Mouse (Mus musculus) large intestine, adult 2 months (tissue): Measurements from ENCODE around the gene Nsun3. TPM values are rescaled to one million over a fixed set of nuclear protein-coding genes. Genes with fewer than 3 reads are reported as not detected.
"Not testable (repeated sequence)": the region's sequence is repeated elsewhere in the genome, so short reads cannot be mapped to it uniquely, and the experiment has no call there.

Source experiments
- DNase-seq: peaks from one replicate; pipeline ENCODE4 v3.0.0-alpha.2; 2012; ENCODE audit warnings: low read depth, low spot score
- WGBS: fragments of 180-500 bp; shearing (Covaris S2); methylation state at CpG from one replicate; pipeline ENCODE4 v1.1.7; 2018; 5-methylcytosine and 5-hydroxymethylcytosine counted together
- polyA plus RNA-seq: library from polyadenylated mRNA; depleted of rRNA; stranded (reverse); fragments of >200 nt; gene quantifications from 2 replicates; pipeline ENCODE4 v1.2.3, GENCODE M21; 2012; rRNA removed

The Nsun3 gene
- polyA plus RNA-seq, 1 experiment: 4.3 TPM

- 90% methylated on average over 2 of the region's 2 CpGs for WGBS
- DNase-seq: no peak
Observed at GRCm38 (mm10) chr16:62758340-62758739, 28.3 kb downstream of the Nsun3 start.

GRCm38 (mm10) chr16:62755307-62755706, 31.3 kb downstream of the Nsun3 start:
- WGBS: 68% methylated on average over 6 of the region's 6 CpGs
- no peak for DNase-seq

DNA sequence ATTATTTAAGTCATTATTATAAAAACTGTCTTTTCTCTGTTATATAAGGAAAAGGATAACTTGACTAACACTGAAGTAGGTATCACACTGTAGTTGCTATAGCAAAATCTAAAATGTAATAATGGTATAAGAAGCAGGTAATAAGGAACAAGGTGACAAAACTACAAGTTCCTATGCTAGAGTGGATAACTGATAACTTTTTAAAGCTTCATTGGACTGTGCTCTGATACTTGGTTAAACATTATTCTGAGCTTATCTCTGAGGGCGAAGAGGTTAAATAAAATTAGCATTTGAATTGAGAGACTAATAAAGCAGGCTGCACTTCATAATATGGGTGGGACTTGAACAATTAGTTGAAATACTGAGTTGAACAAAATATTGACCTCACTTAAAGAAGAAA, 33.0 kb downstream of the Nsun3 start:
- DNase-seq: no peak
- WGBS: 73% methylated on average over 1 of the region's 1 CpGs

GRCm38 (mm10) chr16:62753079-62753478, 33.5 kb downstream of the Nsun3 start:
- WGBS: 92% methylated on average over 4 of the region's 4 CpGs
- no peak for DNase-seq

DNA sequence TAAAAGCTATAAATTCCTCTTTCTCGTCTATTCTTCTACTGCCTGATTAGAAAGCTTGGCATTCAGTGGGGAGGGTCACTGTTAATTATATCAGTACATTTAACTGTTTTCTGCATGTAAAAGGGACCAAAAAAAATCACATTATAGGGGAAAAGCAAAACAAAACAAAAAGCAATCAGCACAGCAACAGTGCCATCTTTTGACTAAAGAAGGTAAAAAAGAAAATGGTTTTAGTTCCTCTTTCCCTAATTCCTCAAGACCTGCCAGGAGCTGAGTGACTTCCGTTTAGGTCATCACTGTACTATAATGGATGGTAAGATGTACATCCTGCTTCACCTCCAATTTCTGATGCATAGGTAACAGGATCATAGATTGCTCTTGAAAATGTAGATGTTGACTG, 40.7 kb downstream of the Nsun3 start:
- no peak for DNase-seq
- WGBS: 68% methylated on average over 2 of the region's 2 CpGs

DNA sequence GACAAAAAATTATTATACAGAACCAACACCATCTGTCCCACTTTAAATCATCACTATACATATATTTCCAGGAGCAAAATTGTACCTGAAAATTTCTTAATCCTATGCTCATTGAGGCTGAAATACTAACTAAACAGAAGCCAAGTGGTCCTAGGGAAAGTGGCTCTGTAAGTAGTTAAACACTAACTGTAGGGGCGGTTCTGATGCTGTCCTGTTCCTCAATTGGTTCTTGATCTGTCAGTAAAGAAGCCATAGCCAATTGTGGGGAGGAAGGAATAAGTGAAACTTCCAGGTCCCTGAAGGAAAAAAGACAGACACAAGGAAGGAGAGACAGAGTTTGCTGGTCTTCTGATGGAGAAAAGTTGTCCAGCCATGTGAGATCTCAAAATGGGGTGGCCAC, 52.3 kb downstream of the Nsun3 start:
- WGBS: 88% methylated on average over 1 of the region's 1 CpGs
- no peak for DNase-seq

DNA sequence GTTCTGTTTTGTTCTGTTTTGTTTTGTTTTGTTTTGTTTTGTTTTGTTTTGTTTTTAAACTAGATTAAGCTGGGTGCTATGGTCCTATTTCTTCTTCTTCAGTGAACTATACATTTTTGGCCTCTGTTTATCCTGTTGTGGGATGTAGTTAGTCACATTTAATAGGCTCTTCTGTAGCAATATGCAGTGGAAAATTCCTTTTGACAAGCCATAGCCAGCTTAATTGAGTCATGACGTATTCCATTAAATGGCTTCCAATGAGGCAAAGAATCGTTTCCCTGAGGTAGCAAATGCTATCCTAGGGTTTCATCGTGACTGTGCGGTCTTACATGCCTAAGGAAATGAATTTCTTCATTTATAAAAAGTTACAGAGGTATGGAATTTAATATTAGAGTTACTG, 56.3 kb downstream of the Nsun3 start:
- 89% methylated on average over 4 of the region's 4 CpGs for WGBS

DNA sequence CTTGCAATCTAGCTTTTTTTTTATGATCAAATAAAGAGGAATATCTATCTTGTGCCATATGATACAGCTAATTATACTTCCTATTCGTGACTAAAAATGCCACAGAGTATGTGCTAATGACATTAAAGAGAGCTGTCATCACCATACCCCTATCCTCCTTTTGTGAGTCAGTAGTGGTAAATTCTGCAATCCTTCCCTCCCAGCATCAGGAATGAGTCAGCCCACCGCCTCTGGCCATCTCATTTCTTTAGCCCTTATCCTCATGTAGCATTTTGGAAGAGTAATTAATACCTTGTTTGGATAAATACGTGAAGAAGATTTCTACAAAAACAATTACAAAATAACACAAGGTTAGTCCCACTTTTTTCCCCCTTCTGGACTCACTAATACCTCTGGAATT, 56.8 kb downstream of the Nsun3 start:
- 76% methylated on average over 3 of the region's 3 CpGs for WGBS
- no peak for DNase-seq

More for the DNA sequence above, 56.3 kb downstream of the Nsun3 start:
- no peak for DNase-seq

DNA sequence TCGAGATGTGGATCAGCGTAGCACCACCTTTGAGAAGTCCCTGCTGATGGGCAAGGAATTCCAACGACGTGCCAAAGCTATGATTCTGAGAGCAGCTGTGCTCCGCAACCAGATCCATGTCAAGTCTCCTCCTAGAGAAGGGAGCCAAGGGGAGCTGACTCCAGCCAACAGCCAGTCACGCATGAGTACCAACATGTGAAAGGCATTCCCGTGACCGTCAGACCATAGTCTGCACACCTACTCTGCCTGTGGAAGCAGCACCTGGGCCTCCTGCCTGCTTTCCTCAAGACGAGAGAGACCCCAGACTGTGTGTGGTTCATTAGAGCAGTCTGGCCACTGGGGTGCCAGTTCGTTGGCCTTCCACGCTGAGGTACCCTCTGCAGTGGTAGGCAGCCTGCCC, 68.4 kb downstream of the Nsun3 start:
- WGBS: 88% methylated on average over 9 of the region's 11 CpGs
- DNase-seq: not testable (repeated sequence)

GRCm38 (mm10) chr16:62690436-62690835, 96.2 kb downstream of the Nsun3 start:
- DNase-seq: no peak
- WGBS: 76% methylated on average over 8 of the region's 8 CpGs

DNA sequence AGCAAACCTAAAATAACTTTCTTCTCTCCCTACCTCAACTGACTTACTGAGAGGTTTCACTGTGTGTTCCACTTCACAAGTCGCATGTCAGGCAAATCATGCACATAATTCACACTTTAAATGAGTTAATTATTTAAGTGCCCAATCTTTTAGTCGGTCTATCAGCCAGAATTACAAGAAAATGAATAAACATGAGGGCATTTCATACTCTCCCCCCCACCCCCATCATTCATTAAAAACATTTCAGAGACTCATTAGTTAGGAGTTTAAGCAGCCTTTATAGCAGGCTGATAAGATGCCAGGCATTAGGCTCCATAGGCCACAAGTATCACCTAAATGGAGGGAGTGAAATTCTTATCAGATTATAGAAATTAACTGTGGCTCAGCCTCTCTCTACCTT, 100.5 kb downstream of the Nsun3 start:
- DNase-seq: no peak
- 64% methylated on average over 2 of the region's 2 CpGs for WGBS

GRCm38 (mm10) chr16:62685494-62685893, 101.1 kb downstream of the Nsun3 start:
- DNase-seq: no peak
- WGBS: 76% methylated on average over 4 of the region's 4 CpGs

Other genes starting within 250 kb of the Nsun3 start
- not detected in 2 replicates for gene Stx19, start 27.9 kb upstream of the Nsun3 start, polyA plus RNA-seq
- gene Arl13b, start 60.2 kb upstream of the Nsun3 start, polyA plus RNA-seq: 1.9 and 2.5 TPM in 2 replicates
- 5.3 and 7.0 TPM in 2 replicates for gene Pros1, start 67.5 kb upstream of the Nsun3 start, polyA plus RNA-seq